Comparison of ENCODE assay signal across 10 mouse cellular contexts in the genomic region with DNA sequence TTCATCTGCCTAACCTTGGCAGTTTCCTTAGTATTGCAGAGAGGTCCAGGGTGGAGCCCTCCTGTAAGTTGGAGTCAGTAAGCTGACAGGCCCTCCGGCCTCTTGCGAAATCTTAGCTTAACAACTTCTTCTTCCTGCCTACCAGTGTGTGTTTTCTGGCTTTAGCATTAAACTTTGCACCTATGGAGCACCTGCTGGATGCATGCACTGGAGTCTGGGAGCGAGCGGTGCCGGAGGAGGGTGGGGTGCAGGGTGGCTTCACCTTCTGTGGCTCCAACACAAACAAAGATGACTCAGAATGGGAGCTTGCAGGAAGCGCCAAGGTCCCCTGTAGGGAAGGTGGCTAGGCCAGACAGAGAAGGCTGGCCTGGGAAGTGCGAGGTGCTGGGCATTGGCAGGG. TPM values are rescaled to one million over a fixed set of nuclear protein-coding genes. Genes with fewer than 3 reads are reported as not detected.
DNase-seq lines count a peak whose midpoint lies in the region; ATAC-seq and TF ChIP-seq lines count a peak whose summit lies in the region.
"Had no signal": no experiment of that assay in that cellular context is flagged by ENCODE, and none has a peak within 500 bp of the region (broad histone marks: within the 10 kb centered on the region; RNA-seq: fewer than 3 reads in every experiment).

No protein-coding gene starts in this region.

- H3K9ac ChIP-seq in intestine, postnatal 0 days (ENCODE audit: low read depth, low read length) = no peak overlapping the region

- H3K4me1 ChIP-seq in intestine, postnatal 0 days (replicated peaks; ENCODE audit: control insufficient read depth, insufficient read depth, low read length) = peaks cover 16% of the 10 kb centered on the region

- DNase-seq in gastrocnemius, adult 18-20 months (ENCODE audit: low spot score) = peak; percentile 42
- DNase-seq in gastrocnemius, postnatal 14 days = no peak
- peak; percentile 42 for DNase-seq in NIH3T3 (ENCODE audit: low read depth)
- peak; percentile 82 for DNase-seq in lung, postnatal 36 days
- no peak for DNase-seq in left cerebral cortex, adult 18-20 months (ENCODE audit: low spot score in 2 of 2)
- DNase-seq in neural tube, embryonic 10.5 days (ENCODE audit: extremely low spot score, low spot score) = no peak
- DNase-seq in thymus, postnatal 25 days = no peak
- DNase-seq: cerebellum, adult 11 months; layer of hippocampus, adult 9-11 months had no signal

- 32% methylated on average over 7 of the region's 7 CpGs for WGBS in intestine, postnatal 0 days

- H3K4me2 ChIP-seq in intestine, postnatal 0 days (replicated peaks; ENCODE audit: low read depth) = peak overlapping the region; percentile 18; the same call in 1 of the 2 replicates

- H3K4me3 ChIP-seq in intestine, postnatal 0 days (ENCODE audit: low read depth, low read length) = no peak overlapping the region

- peak; percentile 96 for ATAC-seq in intestine, postnatal 0 days

- H3K27ac ChIP-seq in intestine, postnatal 0 days (ENCODE audit: low read depth, low read length) = peak overlapping the region; percentile 82

- intact Hi-C loops in gastrocnemius, postnatal 14 days (cut with DNase I; ENCODE audit: low total_unique reads) = no loop called here

- no peaks in the 10 kb centered on the region for H3K27me3 ChIP-seq in intestine, postnatal 0 days (replicated peaks; ENCODE audit: control insufficient read depth, insufficient read depth, low read length)

- no peaks in the 10 kb centered on the region for H3K9me3 ChIP-seq in intestine, postnatal 0 days (ENCODE audit: control insufficient read depth)

- peaks cover 9% of the 10 kb centered on the region; the same call in 1 of the 2 replicates for H3K36me3 ChIP-seq in intestine, postnatal 0 days (ENCODE audit: control insufficient read depth, insufficient read depth)

- TF ChIP-seq CTCF in intestine, postnatal 0 days (IDR thresholded peaks at IDR 0.05; ENCODE audit: low read depth) = no peak

RNA-seq across cellular contexts. Expression of a gene that starts 23.6 kb away (rescaled TPM):
- 1 to 10 TPM; 6.8 to 8.5 TPM for total RNA-seq in gastrocnemius, adult 18-20 months (2021)
- 10 to 100 TPM; 16.2 to 16.4 TPM for total RNA-seq in gastrocnemius, postnatal 14 days (2021)
- 47.1 and 48.9 TPM in 2 replicates for polyA plus RNA-seq in intestine, postnatal 0 days (2015; fragmentation: Nextera tagmentation; extraction: Ambion mirVana)
- total RNA-seq in left cerebral cortex, adult 18-20 months (2021) = 100 to 1,000 TPM; 299 to 317 TPM

Comparison
In these comparisons a context has a peak if more than half of its experiments do, and no peak if none do; other contexts are left out.
1. DNase-seq: peak in gastrocnemius, adult 18-20 months (single experiment), NIH3T3 (single experiment) and lung, postnatal 36 days (single experiment); none in gastrocnemius, postnatal 14 days (single experiment), left cerebral cortex, adult 18-20 months (0 of 2), neural tube, embryonic 10.5 days (single experiment) and thymus, postnatal 25 days (single experiment).
2. RNA of a gene that starts 23.6 kb away (total RNA-seq): 299 to 317 TPM in left cerebral cortex, adult 18-20 months; 16.2 to 16.4 TPM in gastrocnemius, postnatal 14 days and 6.8 to 8.5 TPM in gastrocnemius, adult 18-20 months; every median in the first group is over 10 times any median in the second.